17 mouse cellular contexts compared by ENCODE assay signal in genomic region chr13:8352341-8352740, GRCm38 (mm10).
A peak's percentile ranks its signal among the peaks of the same experiment; 100 is the strongest.
DNase-seq lines count a peak whose midpoint lies in the region; ATAC-seq and TF ChIP-seq lines count a peak whose summit lies in the region.
"Had no signal": no experiment of that assay in that cellular context is flagged by ENCODE, and none has a peak within 500 bp of the region (broad histone marks: within the 10 kb centered on the region; RNA-seq: fewer than 3 reads in every experiment).

No protein-coding gene starts in this region.

- no peak for ATAC-seq in hindbrain, embryonic 14.5 days (ENCODE audit: low FRiP score)
- ATAC-seq in midbrain, embryonic 16.5 days: no peak
- ATAC-seq: forebrain, embryonic 13.5 days; forebrain, postnatal 0 days; intestine, embryonic 15.5 days had no signal

- H3K27me3 ChIP-seq in hindbrain, embryonic 14.5 days (ENCODE audit: control insufficient read depth, insufficient read depth, low read length): no peaks in the 10 kb centered on the region
- H3K27me3 ChIP-seq in midbrain, embryonic 16.5 days (ENCODE audit: control insufficient read depth, insufficient read depth, low read depth, low read length): no peaks in the 10 kb centered on the region
- no peaks in the 10 kb centered on the region for H3K27me3 ChIP-seq in embryonic facial prominence, embryonic 10.5 days (replicated peaks; ENCODE audit: low read depth, poor library complexity, severe bottlenecking)
- H3K27me3 ChIP-seq: forebrain, embryonic 13.5 days; heart, embryonic 15.5 days; hindbrain, embryonic 13.5 days; intestine, embryonic 15.5 days had no signal

- H3K36me3 ChIP-seq in hindbrain, embryonic 14.5 days (replicated peaks; ENCODE audit: control insufficient read depth, insufficient read depth): no peaks in the 10 kb centered on the region
- H3K36me3 ChIP-seq in midbrain, embryonic 16.5 days (ENCODE audit: control insufficient read depth, insufficient read depth, low read length): no peaks in the 10 kb centered on the region
- H3K36me3 ChIP-seq in embryonic facial prominence, embryonic 10.5 days (replicated peaks): no peaks in the 10 kb centered on the region
- H3K36me3 ChIP-seq: heart, embryonic 15.5 days; hindbrain, embryonic 13.5 days; intestine, embryonic 15.5 days had no signal

- no peak overlapping the region for H3K4me3 ChIP-seq in left cerebral cortex, adult 2 months
- H3K4me3 ChIP-seq in hindbrain, embryonic 14.5 days (replicated peaks; ENCODE audit: low read length): no peak overlapping the region
- no peak overlapping the region for H3K4me3 ChIP-seq in midbrain, embryonic 16.5 days (ENCODE audit: low read depth, low read length)
- H3K4me3 ChIP-seq in embryonic facial prominence, embryonic 10.5 days: no peak overlapping the region
- H3K4me3 ChIP-seq: forebrain, embryonic 13.5 days; heart, adult 2 months; heart, embryonic 15.5 days; hindbrain, embryonic 13.5 days; intestine, embryonic 15.5 days had no signal

- H3K27ac ChIP-seq in left cerebral cortex, adult 2 months: no peak overlapping the region
- no peak overlapping the region for H3K27ac ChIP-seq in hindbrain, embryonic 14.5 days
- H3K27ac ChIP-seq in midbrain, embryonic 16.5 days (ENCODE audit: low read length): no peak overlapping the region
- no peak overlapping the region for H3K27ac ChIP-seq in embryonic facial prominence, embryonic 10.5 days (replicated peaks)
- H3K27ac ChIP-seq: forebrain, embryonic 13.5 days; heart, adult 2 months; heart, embryonic 15.5 days; hindbrain, embryonic 13.5 days; intestine, embryonic 15.5 days had no signal

- H3K4me1 ChIP-seq in hindbrain, embryonic 14.5 days (replicated peaks; ENCODE audit: control insufficient read depth, insufficient read depth, low read length): no peaks in the 10 kb centered on the region
- no peaks in the 10 kb centered on the region for H3K4me1 ChIP-seq in midbrain, embryonic 16.5 days (ENCODE audit: control insufficient read depth, insufficient read depth, low read length)
- H3K4me1 ChIP-seq in embryonic facial prominence, embryonic 10.5 days: no peaks in the 10 kb centered on the region
- H3K4me1 ChIP-seq: forebrain, embryonic 13.5 days; heart, embryonic 15.5 days; intestine, embryonic 15.5 days had no signal

- no peaks in the 10 kb centered on the region for H3K9me3 ChIP-seq in hindbrain, embryonic 14.5 days (ENCODE audit: control insufficient read depth, low read length)
- H3K9me3 ChIP-seq in midbrain, embryonic 16.5 days (replicated peaks; ENCODE audit: control insufficient read depth, low read length, poor library complexity, severe bottlenecking): no peaks in the 10 kb centered on the region
- H3K9me3 ChIP-seq in embryonic facial prominence, embryonic 10.5 days: 0 out of 2 replicates have a peak, but pooled peaks cover 2% of the 10 kb centered on the region
- H3K9me3 ChIP-seq: forebrain, embryonic 13.5 days; heart, embryonic 15.5 days; hindbrain, embryonic 13.5 days; intestine, embryonic 15.5 days had no signal

- DNase-seq in left cerebral cortex, postnatal 4 days: peak; percentile 15
- DNase-seq in left cerebral cortex, adult 2 months (ENCODE audit: extremely low spot score in 1 of 2, low spot score in 2 of 2): no peak
- DNase-seq in cerebellum, adult 8-10 months: peak; percentile 22
- DNase-seq in cerebellum, postnatal 14 days: peak; percentile 65 to 73
- no peak for DNase-seq in hindbrain, embryonic 14.5 days (ENCODE audit: low spot score)
- no peak for DNase-seq in embryonic facial prominence, embryonic 10.5 days (ENCODE audit: low spot score)
- DNase-seq: adrenal gland, postnatal 10 days; forebrain, postnatal 0 days; gastrocnemius, postnatal 14 days; heart, adult 2 months; heart, postnatal 14 days had no signal

- H3K4me2 ChIP-seq in hindbrain, embryonic 14.5 days (replicated peaks): no peak overlapping the region
- H3K4me2 ChIP-seq in midbrain, embryonic 16.5 days (ENCODE audit: low read length): no peak overlapping the region
- H3K4me2 ChIP-seq: forebrain, embryonic 13.5 days; heart, embryonic 11.5 days; heart, embryonic 15.5 days; hindbrain, embryonic 13.5 days; intestine, embryonic 15.5 days had no signal

- no peak overlapping the region for H3K9ac ChIP-seq in hindbrain, embryonic 14.5 days
- H3K9ac ChIP-seq in midbrain, embryonic 16.5 days (ENCODE audit: low read depth, low read length): no peak overlapping the region
- H3K9ac ChIP-seq: forebrain, embryonic 13.5 days; forebrain, postnatal 0 days; heart, embryonic 15.5 days; hindbrain, embryonic 13.5 days; intestine, embryonic 15.5 days had no signal

- no peak for TF ChIP-seq CTCF in left cerebral cortex, adult 2 months (IDR thresholded peaks at IDR 0.05)

- intact Hi-C loops in left cerebral cortex, postnatal 4 days (cut with DNase I): no loop called here
- intact Hi-C loops in left cerebral cortex, adult 2 months (cut with DNase I): no loop called here

Comparison
In these comparisons a context has a peak if more than half of its experiments do, and no peak if none do; other contexts are left out.
1. DNase-seq: peak in left cerebral cortex, postnatal 4 days (single experiment), cerebellum, adult 8-10 months (single experiment) and cerebellum, postnatal 14 days (2 of 2); none in left cerebral cortex, adult 2 months (0 of 2), hindbrain, embryonic 14.5 days (single experiment) and embryonic facial prominence, embryonic 10.5 days (single experiment).